Mouse (Mus musculus): ENCODE results near the gene Rtp2.

Gene Rtp2

GRCm38 (mm10) chr16:23932294-23932693 is at the start of gene Rtp2:
Gene Rtp2 (minus strand): TSS chr16:23932394.
- no peak for DNase-seq (ENCODE audit: low spot score)

DNA sequence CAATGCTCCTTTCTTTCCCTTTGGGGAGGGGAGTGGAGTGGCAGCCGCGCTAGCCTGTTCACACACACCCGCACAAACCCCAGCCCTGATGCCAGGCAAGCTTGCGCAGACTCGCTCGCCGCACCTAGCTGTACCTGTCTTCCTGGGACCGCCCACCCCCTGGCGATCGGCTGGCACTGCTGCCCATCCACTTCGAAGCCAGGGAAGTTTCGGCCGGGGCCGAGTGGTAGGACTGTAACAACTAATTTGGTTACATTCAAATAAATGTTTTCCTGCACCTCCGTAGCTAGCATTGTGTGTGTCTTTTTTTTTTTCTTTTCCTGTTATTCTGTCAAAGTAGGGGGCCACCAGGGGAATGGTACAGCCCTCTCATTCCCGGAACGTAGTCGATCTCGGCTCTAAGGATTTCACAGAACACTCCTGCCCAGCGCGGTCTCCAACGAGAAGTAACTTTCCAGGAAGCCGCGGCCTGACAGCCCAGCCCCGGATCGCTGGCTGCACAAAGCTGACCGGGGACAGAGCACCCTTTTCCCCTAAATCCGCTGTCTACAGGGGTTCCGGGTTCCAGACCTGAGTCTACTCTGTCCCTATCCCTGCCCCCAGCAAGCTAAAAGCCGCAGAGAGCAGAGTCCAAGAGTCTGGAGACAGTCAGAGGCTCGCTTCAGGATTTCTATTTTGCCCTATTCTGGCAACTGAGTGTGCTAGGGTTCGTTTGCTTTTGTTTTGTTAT is 49.0 kb upstream of the Rtp2 start:
- DNase-seq (ENCODE audit: low spot score): no peak

DNA sequence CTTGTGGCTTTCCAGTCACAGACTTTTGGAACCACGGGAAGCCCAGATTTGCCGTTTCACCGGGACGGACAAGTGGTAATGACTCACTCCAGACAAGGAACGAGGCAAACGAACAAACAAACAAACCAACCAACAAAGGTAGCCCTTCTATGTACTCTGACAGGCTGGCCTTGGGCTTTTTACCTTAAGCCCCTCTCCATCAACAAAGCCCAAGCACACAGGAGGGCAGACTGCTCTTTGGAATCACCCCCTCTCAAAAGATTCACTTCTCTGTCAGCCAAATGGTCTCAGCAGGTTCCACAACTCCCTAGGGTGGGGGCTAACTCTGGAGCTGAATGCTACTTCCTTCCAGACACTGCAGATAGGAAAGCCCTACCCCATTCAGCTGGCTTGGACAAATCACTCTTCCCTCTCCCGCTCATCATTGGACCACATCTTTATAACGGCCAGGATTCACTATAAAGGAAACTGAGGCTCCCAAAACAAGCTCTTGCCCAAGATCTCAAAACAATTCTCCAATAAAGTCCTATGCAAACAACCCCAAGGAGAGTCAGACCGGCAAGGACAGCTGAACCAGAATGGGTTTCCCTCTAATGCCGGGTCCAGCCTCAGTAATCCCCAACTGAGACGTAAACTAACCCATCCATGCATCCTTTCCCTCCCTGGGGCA is 48.1 kb upstream of the Rtp2 start:
- DNase-seq (ENCODE audit: low spot score): no peak

- no peak for DNase-seq (ENCODE audit: low spot score)
These were observed 47.3 kb upstream of the Rtp2 start for GRCm38 (mm10) chr16:23979446-23979845.

DNA sequence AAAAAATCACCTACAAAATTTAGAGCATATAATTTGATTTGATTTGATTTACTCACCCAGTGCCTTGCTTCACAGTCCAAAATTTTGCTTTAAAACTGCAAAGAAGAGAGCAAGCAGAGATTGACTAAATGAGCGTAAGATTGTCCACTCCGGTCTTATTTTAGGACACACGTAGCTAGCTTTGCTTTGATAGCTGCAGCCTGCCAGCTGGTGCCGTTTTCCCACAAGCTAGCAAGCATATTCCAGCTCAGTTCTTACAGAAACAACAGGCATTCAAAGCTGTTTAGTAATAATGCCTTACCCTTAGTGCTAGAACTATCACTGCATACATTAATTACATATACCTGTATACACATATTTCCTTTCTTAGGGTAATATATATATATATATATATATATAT is 46.3 kb upstream of the Rtp2 start:
- DNase-seq (ENCODE audit: low spot score): no peak

- no peak for DNase-seq (ENCODE audit: low spot score)
These were observed 45.5 kb upstream of the Rtp2 start for GRCm38 (mm10) chr16:23977732-23978131.

DNA sequence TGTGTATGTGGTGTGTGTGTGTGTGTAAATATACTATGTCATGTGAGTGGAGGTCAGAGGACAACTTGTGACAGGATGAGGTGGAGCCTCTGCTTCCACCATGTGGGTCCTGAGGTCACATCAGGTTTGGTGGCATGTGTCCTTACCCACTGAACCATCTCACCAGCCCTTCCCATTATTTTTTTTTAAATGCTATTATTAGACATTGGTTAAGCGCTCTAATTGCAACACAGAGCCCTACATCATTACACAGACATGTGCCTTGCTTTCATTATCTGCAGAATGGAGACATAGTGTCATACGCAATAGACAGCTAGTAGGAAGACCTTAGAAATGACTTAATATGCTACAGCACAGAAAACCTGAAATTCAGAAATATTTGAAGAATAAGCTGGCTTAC is 44.0 kb upstream of the Rtp2 start:
- DNase-seq (ENCODE audit: low spot score): no peak

DNA sequence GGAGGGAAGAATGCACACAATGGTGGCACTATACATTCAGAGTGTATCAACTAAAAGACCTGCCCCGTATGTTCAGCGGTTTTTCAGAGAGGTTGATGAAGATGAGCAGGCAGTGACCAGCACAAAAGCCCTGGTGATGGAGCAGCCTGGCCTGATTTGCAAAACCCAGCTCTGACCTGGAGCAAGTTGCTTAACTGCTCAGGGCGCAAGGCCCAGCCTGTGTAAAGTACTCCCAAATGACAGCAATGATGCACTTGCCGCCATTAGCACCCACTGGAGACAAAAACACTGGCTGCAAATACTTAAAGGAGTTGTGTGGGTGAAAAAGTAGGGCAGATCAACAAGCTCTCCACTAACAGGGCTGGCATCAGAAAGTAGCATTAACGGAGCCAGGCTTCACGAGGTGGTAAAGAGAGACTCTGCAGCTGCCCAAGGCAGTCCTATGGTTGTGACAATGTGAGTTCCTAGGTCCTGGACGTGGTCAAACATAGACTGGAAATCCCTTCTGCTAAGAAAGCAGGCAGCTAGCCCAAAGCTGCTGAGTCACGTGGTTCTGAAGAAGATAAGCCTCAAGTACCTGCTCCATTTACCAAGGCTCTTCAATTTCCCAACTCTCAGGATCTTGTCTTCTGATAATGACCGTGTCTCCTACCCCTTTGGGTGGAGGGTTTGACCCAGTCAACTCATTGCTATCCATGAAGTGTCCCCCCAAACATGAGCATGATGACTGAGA is 41.6 kb upstream of the Rtp2 start:
- no peak for DNase-seq (ENCODE audit: low spot score)

- DNase-seq (ENCODE audit: low spot score): no peak
These were observed 40.7 kb upstream of the Rtp2 start for GRCm38 (mm10) chr16:23972901-23973300.

GRCm38 (mm10) chr16:23972126-23972740 is 40.0 kb upstream of the Rtp2 start:
- DNase-seq (ENCODE audit: low spot score): no peak

DNA sequence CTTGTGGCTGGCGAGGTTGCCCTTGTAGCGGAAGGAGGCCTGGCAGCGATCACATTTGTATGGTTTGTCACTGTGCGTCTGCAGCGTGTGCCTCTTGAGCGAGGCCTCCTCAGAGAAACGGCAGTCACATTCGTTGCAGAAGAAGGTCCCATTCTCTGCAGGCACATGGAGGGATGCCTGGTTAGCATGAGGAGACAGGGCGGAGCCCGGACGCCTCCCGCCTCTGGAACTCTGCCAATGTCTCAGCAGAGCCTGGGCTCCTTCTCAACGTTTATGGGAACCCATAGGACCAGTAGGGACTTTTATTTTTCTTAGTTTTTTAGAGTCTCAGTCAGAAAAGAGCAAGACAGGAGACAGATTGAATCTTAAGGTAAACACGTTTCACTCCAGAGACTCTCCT is 37.7 kb upstream of the Rtp2 start:
- no peak for DNase-seq (ENCODE audit: low spot score)

GRCm38 (mm10) chr16:23968888-23969287 is 36.7 kb upstream of the Rtp2 start:
- DNase-seq (ENCODE audit: low spot score): no peak

DNA sequence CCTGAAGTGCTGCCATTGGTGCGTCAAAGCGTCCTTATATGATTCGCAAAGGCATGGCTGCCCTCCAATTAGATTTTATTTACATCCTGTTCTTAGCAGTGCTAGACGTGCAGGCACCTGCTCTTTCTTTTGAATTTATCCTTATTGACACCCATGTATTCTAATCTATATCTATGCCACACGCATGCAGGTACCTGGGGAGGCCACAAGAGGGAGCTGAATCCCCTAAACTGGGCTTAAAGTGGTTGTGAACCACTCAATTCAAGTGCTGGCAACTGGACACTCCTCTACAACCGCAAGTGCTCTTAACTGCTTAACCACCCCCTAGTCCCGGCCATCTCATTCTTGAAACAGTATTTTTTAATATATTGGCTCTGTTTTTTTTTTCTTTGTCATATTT is 35.1 kb upstream of the Rtp2 start:
- DNase-seq (ENCODE audit: low spot score): no peak

DNA sequence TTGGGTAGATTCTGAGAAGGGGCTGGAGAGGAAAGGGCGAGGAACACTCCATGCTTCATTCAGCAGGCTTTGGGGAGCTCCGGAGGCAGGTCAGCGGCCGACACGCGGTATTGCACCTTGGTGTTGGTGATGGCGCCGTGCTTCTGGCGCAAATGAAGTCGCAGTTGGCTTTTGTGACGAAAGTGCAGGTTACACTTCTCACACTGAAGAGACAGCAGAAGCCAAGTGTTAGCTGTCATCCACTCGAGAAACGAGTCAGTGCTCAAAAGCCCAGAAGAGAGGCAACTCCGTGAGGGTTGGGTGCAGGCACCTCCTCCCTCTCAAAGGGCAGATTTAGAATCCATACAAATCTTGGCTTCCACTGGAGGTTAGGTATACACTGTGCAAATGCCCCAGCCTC is 33.9 kb upstream of the Rtp2 start:
- DNase-seq (ENCODE audit: low spot score): no peak

GRCm38 (mm10) chr16:23964706-23965367 is 32.6 kb upstream of the Rtp2 start:
- no peak for DNase-seq (ENCODE audit: low spot score)

GRCm38 (mm10) chr16:23963896-23964668 is 31.9 kb upstream of the Rtp2 start:
- DNase-seq (ENCODE audit: low spot score): no peak

- DNase-seq (ENCODE audit: low spot score): no peak
These were observed 30.2 kb upstream of the Rtp2 start for GRCm38 (mm10) chr16:23962401-23962800.

DNA sequence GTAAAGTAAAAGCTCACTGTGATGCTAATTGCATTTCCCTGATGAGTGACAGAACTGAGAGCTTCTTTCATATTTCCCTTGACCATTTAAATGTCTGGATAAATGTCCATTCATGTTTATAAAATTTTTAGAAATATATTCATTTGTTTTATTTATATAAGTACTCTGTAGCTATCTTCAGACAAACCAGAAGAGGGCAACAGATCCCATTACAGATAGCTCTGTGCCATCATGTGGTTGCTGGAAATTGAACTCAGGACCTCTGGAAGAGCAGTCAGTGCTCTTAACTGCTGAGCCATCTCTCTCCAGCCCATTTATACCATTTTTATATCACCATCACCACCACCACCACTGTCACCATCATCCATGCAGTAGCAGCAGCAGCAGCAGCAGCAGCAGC is 26.7 kb upstream of the Rtp2 start:
- no peak for DNase-seq (ENCODE audit: low spot score)

DNA sequence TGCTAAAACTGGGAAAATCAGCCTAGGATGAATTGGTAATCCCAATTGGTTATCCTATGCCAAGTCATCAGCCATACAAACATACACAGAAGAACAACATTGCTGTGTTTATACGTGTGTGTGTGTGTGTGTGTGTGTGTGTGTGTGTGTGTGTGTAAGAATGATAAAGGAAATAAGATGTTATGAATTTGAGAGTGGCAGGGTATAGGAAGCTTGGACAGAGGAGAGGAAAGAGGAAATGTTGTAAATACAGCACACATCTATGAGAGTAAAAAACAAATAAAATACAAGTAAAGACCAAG is 21.7 kb upstream of the Rtp2 start:
- no peak for DNase-seq (ENCODE audit: low spot score)

DNA sequence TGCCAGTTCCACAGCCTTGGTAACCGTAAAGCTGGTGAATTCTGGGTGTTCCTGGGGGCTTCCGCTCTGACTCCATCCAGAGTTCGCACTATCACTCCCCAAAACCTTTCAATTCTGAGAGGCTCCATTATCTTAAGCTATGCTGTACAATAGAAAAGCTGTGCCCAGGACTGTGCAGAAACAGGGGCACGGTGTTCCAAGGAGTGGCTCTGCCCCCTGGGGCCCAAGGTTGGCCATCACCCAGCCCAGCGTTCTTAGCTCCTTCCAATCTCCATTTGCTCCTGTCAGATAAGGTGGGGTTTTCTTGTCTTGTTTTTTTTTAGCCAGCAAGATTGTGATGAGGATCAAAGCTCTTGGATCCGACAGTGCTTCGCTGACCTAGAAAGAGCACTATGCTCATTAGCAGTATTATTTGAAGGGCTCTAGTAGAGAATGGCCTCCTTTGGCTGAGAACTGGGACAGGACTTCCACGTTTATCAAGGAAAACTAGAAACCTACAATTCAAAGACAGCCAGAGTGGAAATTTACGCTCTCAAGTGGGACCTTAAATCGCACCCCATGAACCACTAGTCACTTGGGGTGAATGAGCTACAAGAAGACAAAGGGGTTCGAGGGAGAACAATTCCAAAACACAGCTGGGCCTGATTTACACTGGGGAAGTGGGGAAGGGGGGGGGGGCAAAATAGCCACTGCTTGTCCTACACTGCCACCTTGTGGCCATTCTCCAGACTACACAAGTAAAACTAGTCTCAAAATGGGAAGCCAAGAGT is 21.2 kb upstream of the Rtp2 start:
- no peak for DNase-seq (ENCODE audit: low spot score)
